Mouse (Mus musculus) left cerebral cortex, adult 2 months (tissue): ENCODE data around the gene Cnppd1. TPM values are rescaled to one million over a fixed set of nuclear protein-coding genes. Genes with fewer than 3 reads are reported as not detected.
A peak's percentile ranks its signal among the peaks of the same experiment; 100 is the strongest.

ENCODE experiments used
- DNase-seq, 2 experiments: peaks; one replicate each; pipeline ENCODE4 v3.0.0; 2021 to 2022; ENCODE audit warnings: low spot score in 2 of 2, mixed read lengths in 1 of 2; ENCODE audit errors: extremely low spot score in 1 of 2
- H3K27ac ChIP-seq: fragments of 200-600 bp; 2 replicates; pipeline ENCODE4 v1.8.1; 2022
- H3K4me3 ChIP-seq: fragments of 200-600 bp; 2 replicates; pipeline ENCODE4 v1.8.1; 2022
- CTCF ChIP-seq: fragments of 200-600 bp; IDR thresholded peaks from 2 replicates; pipeline ENCODE4 v1.8.1; 2022; ENCODE audit warnings: antibody characterized with exemption, mild to moderate bottlenecking, moderate library complexity
- intact Hi-C: fragments of 180-260 bp; cut with DNase I; formaldehyde crosslinking; loops from one replicate; pipeline ENCODE4 v1.15.1; 2025
- long read RNA-seq, 2 experiments: library from polyadenylated mRNA; stranded (forward); transcript quantifications; one replicate each; pipeline ENCODE4 v2.0.0; 2021; ENCODE audit warnings: borderline mapping rate in 2 of 2
- total RNA-seq, 2 experiments: library from RNA; stranded (reverse); gene quantifications; 2 replicates each; pipeline ENCODE4 v1.2.3; 2021

Gene Cnppd1
- 10 to 100 TPM; 32.5 to 36.0 TPM for total RNA-seq
- long read RNA-seq, experiment 1, transcript Cnppd1-208 (8 exons, 2,062 nt) = minor isoform, 6 of 42 reads
- long read RNA-seq, experiment 1, transcript Cnppd1-202 (9 exons, 3,669 nt) = major isoform, 21 of 42 reads
- long read RNA-seq, experiment 1, partial matches to known transcripts = 0 of 42 reads
- long read RNA-seq, experiment 1, other reads (novel, unspliced or antisense) = 11 of 42 reads
- long read RNA-seq, experiment 2, transcript Cnppd1-208 (8 exons, 2,062 nt) = major isoform, 8 of 37 reads
- long read RNA-seq, experiment 2, transcript Cnppd1-202 (9 exons, 3,669 nt) = minor isoform, 7 of 37 reads
- long read RNA-seq, experiment 2, partial matches to known transcripts = 2 of 37 reads
- long read RNA-seq, experiment 2, other reads (novel, unspliced or antisense) = 18 of 37 reads

DNA sequence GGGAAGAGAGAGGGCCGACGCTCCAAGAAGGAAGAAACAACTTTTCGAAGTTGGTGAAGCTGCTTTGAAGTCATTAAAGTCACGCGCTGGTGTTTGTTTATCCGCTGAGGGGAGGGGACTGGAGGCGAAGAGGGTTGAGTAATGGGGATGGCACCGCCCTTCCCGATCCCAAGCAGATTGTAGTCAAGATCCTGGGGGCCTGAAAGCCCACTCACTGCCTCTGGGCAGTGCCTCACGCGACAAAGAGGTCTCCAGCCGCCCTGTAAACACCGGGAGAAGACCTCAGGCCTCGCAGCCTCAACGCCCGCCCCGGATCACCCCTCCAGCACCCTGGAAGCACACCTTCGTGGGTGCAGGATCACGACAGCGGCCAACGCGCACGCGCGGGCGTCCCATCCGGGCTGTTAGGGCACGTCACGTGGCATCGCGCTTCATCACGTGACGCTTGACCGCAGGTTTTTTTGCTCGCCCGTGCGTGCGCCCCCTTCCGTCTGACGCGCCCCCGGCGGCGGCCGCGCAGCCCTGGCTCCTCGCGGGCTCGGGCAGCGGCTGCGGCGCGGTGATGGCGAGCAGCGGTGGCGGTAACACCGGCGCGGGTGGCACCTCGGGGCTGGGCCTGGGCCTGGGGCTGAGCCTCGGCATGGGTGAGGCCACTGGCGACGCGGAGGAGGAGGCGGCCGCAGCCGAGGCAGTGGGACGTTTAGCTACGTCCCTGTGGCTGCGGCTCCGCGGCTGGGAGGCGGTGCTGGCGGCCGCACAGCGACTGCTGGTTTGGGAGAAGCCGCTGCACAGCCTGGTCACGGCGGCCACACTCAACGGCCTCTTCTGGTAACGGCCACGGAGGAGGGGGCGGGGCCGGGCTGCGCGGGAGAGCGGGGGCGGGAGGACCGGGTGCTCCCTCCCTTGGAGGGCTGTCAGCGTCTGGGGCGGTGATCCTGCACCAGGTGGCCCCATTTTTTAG is at the start of gene Cnppd1, which contains the start of gene Retreg2:
Gene Cnppd1 (minus strand): TSS at position 411 of the 961 bp plus-strand sequence.
Gene Retreg2 (plus strand): TSS at position 478 of the 961 bp plus-strand sequence.
- intact Hi-C loops = loop anchor here (2.0 kb wide), 2 partner anchors 26 to 38 kb away; partner anchors contain the start of genes Abcb6 and Zfand2b
- DNase-seq = peak; percentile 96
- peak within 1 kb of the TSS; percentile 77 for H3K4me3 ChIP-seq
- peak; percentile 63 for TF ChIP-seq CTCF
- H3K27ac ChIP-seq = peak within 1 kb of the TSS; percentile 99

DNA sequence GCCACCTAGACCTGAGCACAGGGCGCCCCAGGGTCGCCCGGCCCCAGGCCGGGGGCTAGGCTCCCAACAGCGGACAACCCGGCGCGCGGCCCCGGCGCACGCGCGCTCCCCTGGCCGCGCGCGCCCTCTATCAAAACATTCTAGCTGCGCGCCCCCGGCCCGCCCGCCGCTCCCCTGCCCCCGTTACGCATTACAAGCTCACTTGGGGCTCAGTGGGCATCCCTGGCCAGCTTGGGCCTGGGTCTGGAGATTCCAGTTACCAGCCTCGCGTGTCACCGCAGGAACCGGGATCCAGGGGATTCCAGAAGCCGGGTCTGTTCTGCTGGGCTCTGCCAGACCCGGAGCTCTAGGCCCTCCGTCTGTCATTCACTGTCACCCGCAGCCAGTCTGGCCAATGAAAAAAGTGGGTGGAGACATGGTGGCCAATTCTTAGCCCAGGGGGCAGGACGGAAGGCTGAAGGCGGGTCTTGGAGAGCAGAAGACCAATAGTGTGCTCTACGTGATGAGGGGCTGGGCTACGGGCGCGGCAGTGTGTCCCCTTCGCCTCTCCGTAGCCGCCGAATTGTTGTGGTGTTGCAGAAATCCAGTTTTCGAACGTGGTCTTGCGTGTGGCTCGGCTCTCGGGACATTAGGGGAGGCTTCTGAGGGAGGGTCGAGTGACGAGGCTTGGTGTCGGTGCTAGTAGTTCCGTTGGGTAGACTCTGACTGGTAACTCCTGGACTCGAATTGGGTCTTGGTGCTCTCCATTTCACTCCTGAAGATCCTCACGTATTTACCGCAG is 49.3 kb upstream of the Cnppd1 start, which contains the start of the genes Ankzf1 and Atg9a:
Gene Ankzf1 (plus strand): TSS at position 530 of the 781 bp plus-strand sequence.
Gene Atg9a (minus strand): TSS at position 575 of the 781 bp plus-strand sequence.
- Histone ChIP-seq H3K4me3 (peak within 1 kb of the TSS; percentile 60), H3K27ac (peak within 1 kb of the TSS; percentile 96)
- peak; percentile 91 to 96 for DNase-seq
- intact Hi-C loops = no loop called here
- TF ChIP-seq CTCF = no peak

DNA sequence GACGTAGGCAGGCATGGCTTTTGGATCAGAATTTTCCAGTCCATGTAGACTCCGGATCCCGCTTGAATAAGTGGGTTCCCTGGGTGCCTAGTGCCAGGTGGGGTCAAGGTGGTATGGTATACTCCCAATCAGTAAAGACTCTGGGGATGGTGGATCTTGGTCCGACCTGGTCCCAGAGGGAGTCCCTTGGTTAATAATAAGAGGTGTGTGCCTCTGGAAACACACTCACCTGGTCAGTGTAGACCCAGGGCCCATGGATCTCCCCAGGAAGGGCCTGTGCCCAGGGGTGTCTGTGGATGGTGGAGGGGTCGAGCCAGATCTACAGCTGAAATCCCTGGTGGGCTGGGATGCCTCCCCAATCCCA is 48.7 kb upstream of the Cnppd1 start:
- Histone ChIP-seq H3K4me3 (peak overlapping the region; percentile 60), H3K27ac (peak overlapping the region; percentile 96)
- intact Hi-C loops = no loop called here
- no peak for TF ChIP-seq CTCF
- no peak for DNase-seq

DNA sequence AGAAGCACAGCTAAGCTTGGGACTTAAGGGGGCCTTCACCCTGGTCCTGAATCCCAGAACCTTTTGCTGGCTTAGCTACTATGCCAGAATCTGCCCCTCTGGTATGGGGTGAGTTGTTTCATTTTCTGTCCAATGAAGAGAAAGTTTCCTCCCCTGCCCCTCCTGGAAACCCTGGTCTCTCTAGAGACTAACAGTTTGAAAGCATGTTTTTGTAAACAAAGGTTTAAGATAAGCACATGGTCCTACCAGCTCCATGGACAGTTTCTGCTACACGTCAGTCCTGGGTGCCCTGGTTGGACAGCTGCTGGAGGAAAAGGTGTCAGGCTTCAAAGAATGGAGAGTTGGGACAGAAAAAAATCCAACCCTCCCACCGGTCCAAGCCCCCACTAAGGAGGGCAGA is 48.1 kb upstream of the Cnppd1 start:
- Histone ChIP-seq H3K27ac (no peak overlapping the region), H3K4me3 (peak overlapping the region; percentile 60)
- DNase-seq = no peak
- TF ChIP-seq CTCF = no peak
- intact Hi-C loops = no loop called here

DNA sequence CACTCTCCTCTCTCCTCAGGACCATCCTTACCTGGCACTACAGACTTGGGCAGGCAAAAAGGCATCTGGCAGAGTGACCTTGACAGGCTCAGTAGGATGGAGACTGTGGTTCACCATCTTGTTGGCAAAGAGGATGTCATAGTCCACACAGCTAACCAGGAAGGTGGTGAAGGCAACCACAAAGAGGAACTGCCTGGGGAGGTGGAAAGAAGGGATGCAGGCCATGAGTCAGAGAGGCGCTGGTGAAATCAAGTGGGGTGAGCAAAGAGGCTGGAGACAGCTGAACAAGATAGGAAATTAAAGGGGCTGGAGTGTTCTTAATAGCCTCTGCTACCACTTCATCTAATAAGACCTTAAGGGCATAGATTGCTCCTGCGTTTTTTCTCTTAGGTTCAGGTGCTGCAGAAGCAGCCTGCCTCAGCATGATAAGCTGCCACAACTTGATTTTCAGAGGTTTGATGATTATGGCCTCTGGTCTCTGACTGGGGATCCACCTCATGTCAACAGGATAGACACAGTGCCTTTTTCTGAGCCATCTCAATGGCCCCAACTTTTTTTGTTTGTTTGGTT is 45.5 kb upstream of the Cnppd1 start:
- TF ChIP-seq CTCF = no peak
- Histone ChIP-seq H3K27ac (no peak overlapping the region), H3K4me3 (no peak overlapping the region)
- intact Hi-C loops = no loop called here
- no peak for DNase-seq

DNA sequence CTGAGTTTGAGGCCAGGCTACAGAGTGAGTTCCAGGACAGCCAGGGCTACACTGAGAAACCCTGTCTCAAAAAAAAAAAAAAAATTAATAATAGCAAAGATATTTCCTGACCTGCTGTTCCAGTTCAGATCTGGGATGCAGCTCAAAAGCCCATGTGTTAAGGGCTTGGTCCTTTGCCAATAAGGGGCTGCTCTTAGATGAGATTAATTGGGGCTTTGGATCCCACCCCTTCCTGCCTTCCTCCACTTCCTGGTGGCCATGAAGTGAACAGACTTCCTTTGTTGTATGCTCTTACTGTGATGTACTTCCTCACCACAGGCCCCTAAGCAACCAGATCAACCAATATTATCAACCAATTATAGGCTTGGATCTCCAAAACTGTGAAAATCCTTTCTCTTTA is 44.6 kb upstream of the Cnppd1 start:
- intact Hi-C loops = no loop called here

DNA sequence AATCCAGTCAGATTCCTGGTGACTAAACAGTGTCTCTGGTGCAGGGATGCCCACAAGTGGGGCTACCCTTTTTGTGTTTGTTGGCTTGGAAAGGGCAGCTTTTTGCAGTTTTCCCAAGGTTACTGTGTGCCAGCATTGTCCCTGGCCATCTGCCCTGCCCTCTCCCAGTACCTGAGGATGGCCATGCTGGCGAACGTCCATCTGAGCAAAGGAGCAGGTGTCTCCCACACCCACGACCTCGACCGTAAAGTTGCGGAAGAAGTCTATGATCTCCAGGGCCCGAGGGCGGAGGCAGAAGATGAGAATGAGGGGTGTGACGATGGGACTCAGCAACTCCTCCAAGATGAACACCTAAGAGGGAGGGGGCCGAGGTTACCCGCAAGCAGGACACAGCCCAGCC is 43.0 kb upstream of the Cnppd1 start:
- Histone ChIP-seq H3K27ac (no peak overlapping the region), H3K4me3 (no peak overlapping the region)
- no peak for TF ChIP-seq CTCF
- no peak for DNase-seq
- intact Hi-C loops = no loop called here

More for the DNA sequence above, 44.6 kb upstream of the Cnppd1 start:
- H3K27ac ChIP-seq = no peak overlapping the region
- no peak overlapping the region for H3K4me3 ChIP-seq
- TF ChIP-seq CTCF = no peak
- DNase-seq = no peak

DNA sequence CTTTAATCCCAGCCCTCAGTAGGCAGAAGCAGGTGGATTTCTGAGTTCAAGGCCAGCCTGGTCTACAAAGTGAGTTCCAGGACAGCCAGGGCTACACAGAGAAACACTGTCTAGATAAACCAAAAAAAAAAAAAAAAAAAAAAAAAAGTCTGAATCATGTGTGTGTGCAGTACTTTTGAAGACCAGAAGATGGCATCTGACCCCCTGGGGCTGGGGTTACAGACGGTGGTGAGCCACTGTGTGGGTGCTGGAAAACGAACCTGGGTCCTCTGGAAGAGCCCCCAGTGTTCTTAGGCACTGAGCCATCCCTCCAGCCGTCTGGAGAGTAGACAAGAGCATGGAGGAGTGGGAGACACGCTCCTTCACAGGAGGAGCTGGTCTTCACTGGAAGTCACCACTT is 39.6 kb upstream of the Cnppd1 start:
- Histone ChIP-seq H3K4me3 (no peak overlapping the region), H3K27ac (no peak overlapping the region)
- peak; percentile 33 for TF ChIP-seq CTCF
- intact Hi-C loops = loop anchor here (5.0 kb wide), 2 partner anchors 35 to 70 kb away; partner anchors contain the start of gene Tuba4a
- no peak for DNase-seq

DNA sequence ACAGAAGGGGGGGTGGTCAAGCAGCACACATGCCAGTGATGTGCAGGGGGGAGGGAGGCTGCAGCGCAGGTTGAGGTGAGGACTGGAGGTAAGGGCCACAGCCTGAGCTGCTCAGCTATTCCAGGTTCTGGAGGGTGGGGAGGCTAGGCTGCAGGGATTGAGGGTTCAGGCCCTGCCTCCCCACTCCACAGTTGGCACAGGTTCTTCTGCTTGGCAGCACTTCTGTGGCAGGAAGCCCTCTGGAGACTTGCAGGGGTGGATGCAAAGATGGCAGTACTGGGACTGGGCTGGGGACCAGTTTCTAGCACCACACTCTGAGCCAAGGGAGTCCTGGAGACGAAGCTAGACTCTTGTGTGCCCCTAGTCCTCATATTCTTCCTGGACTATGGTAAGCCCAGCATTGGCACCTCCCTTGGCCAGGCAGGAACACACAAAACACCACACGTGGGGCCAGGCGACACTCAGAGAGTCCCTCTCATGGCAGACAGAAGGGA is 38.9 kb upstream of the Cnppd1 start:
- Histone ChIP-seq H3K4me3 (no peak overlapping the region), H3K27ac (no peak overlapping the region)
- no peak for DNase-seq
- intact Hi-C loops = loop anchor here (2.0 to 5.0 kb wide), 3 partner anchors 36 to 71 kb away; partner anchors contain the start of genes Cnppd1, Retreg2 and Tuba4a
- no peak for TF ChIP-seq CTCF

DNA sequence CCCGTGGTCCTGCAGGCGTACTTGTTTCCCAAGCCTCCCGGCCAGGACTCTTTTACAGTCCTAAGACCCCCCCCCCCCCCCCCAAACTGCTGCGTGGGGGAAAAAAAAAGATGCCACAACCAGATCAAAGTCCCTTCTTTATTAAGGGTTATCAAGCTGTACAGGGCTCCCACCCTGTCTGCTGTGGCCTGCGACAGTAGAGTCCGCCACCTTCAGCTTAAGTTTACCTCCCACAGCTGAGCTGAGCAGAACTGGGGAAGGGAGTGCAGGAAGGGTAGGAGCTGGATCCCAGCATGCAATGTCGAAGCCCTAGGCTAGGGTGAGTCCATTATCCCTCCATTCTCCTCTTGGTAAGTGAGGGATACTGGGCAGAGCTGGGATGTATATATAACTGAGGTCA is 38.2 kb upstream of the Cnppd1 start:
- no peak for TF ChIP-seq CTCF

More for the DNA sequence above, 38.2 kb upstream of the Cnppd1 start:
- DNase-seq = no peak
- Histone ChIP-seq H3K4me3 (no peak overlapping the region; the same call in 1 of the 2 replicates), H3K27ac (no peak overlapping the region)
- intact Hi-C loops = loop anchor here (1.0 to 5.0 kb wide), 4 partner anchors 11 to 72 kb away; partner anchors contain the start of genes Cnppd1, Retreg2 and Tuba4a
